Mouse (Mus musculus) CH12.LX (cell line): ENCODE measurements around the gene Aldh3b1. TPM values are rescaled to one million over a fixed set of nuclear protein-coding genes. Genes with fewer than 3 reads are reported as not detected.

ENCODE experiments used
- DNase-seq: peaks from one replicate; pipeline ENCODE4 v3.0.0-alpha.2; 2013; ENCODE audit errors: extremely low read depth
- H3K27ac ChIP-seq: 2 replicates; pipeline ENCODE4 v1.5.1; 2012; ENCODE audit warnings: low read depth, mild to moderate bottlenecking, control low read depth, moderate library complexity; ENCODE audit not compliant: insufficient read depth
- H3K27me3 ChIP-seq: replicated peaks from 2 replicates; pipeline ENCODE3; 2012; ENCODE audit warnings: inconsistent platforms
- H3K36me3 ChIP-seq, 2 experiments: replicated peaks in 1 of 2; 2 replicates each; pipeline versions ENCODE3 to v1.6.1; 2012; ENCODE audit warnings: inconsistent platforms in 1 of 2, low read length in 1 of 2, mild to moderate bottlenecking in 1 of 2, mixed read lengths in 1 of 2, moderate library complexity in 1 of 2; ENCODE audit not compliant: control insufficient read depth in 1 of 2, insufficient read depth in 1 of 2
- H3K4me1 ChIP-seq, 2 experiments: 2 replicates each; pipeline ENCODE4 v1.6.1; 2012; ENCODE audit warnings: inconsistent platforms in 1 of 2, moderate library complexity in 1 of 2; ENCODE audit not compliant: insufficient read depth in 2 of 2, control insufficient read depth in 1 of 2
- H3K4me2 ChIP-seq: 2 replicates; pipeline ENCODE4 v1.6.1; 2012; ENCODE audit warnings: low read depth, mild to moderate bottlenecking, control low read depth; ENCODE audit not compliant: poor library complexity, insufficient read depth, severe bottlenecking
- H3K4me3 ChIP-seq, 3 experiments: fragments of 150-350 bp in 1 of 3; sonication (generic) in 1 of 3; replicated peaks in 1 of 3; 2 replicates each; pipeline versions ENCODE3 to v1.5.1; 2011 to 2012; ENCODE audit warnings: low read depth in 2 of 3, low read length in 2 of 3, mild to moderate bottlenecking in 2 of 3, moderate library complexity in 2 of 3, control low read depth in 1 of 3, improper control_type of control experiment in 1 of 3, inconsistent platforms in 1 of 3, mixed read lengths in 1 of 3; ENCODE audit not compliant: poor library complexity in 1 of 3
- H3K79me2 ChIP-seq: replicated peaks from 2 replicates; pipeline ENCODE4 v1.6.1; 2012; ENCODE audit warnings: mild to moderate bottlenecking, moderate library complexity; ENCODE audit not compliant: control insufficient read depth, poor library complexity, insufficient read depth, severe bottlenecking; ENCODE audit errors: extremely low read depth
- H3K9ac ChIP-seq: 2 replicates; pipeline ENCODE4 v1.6.1; 2012; ENCODE audit warnings: low read depth, mild to moderate bottlenecking, control low read depth, moderate library complexity; ENCODE audit not compliant: insufficient read depth
- H3K9me3 ChIP-seq: replicated peaks from 2 replicates; pipeline ENCODE3; 2012; ENCODE audit warnings: low read length, inconsistent platforms, mixed read lengths
- E2F4 ChIP-seq: IDR thresholded peaks from 2 replicates; pipeline ENCODE4 v1.6.1; 2011; ENCODE audit warnings: low read depth, low read length, improper control_type of control experiment; ENCODE audit not compliant: insufficient replicate concordance
- EP300 ChIP-seq: IDR thresholded peaks from 2 replicates; pipeline ENCODE4 v1.6.1; 2011; ENCODE audit warnings: low read length, improper control_type of control experiment
- IRF4 ChIP-seq: IDR thresholded peaks from 2 replicates; pipeline ENCODE4 v1.6.1; 2014; ENCODE audit warnings: low read depth, mild to moderate bottlenecking, inconsistent platforms, low read length, improper control_type of control experiment
- JUN ChIP-seq: IDR thresholded peaks from 2 replicates; pipeline ENCODE4 v1.6.1; 2011; ENCODE audit warnings: low read depth, mild to moderate bottlenecking, low read length, improper control_type of control experiment, moderate library complexity; ENCODE audit not compliant: insufficient read depth
- JUND ChIP-seq: conservative IDR thresholded peaks from 2 replicates; pipeline ENCODE4 v1.6.1; 2011; ENCODE audit warnings: low read depth, low read length, improper control_type of control experiment
- MAFK ChIP-seq: IDR thresholded peaks from 2 replicates; pipeline ENCODE4 v1.6.1; 2011; ENCODE audit warnings: low read length, improper control_type of control experiment; ENCODE audit not compliant: insufficient replicate concordance
- MYC ChIP-seq: IDR thresholded peaks from 2 replicates; pipeline ENCODE4 v1.6.1; 2011; ENCODE audit warnings: low read depth, mild to moderate bottlenecking, improper control_type of control experiment, low read length
- NRF1 ChIP-seq: IDR thresholded peaks from 2 replicates; pipeline ENCODE4 v1.6.1; 2014; ENCODE audit warnings: low read depth, mild to moderate bottlenecking, inconsistent platforms, low read length, improper control_type of control experiment, moderate library complexity
- TBP ChIP-seq: conservative IDR thresholded peaks from 2 replicates; pipeline ENCODE4 v1.6.1; 2011; ENCODE audit warnings: low read depth, low read length, improper control_type of control experiment
- UBTF ChIP-seq: IDR thresholded peaks from 2 replicates; pipeline ENCODE4 v1.6.1; 2012; ENCODE audit warnings: low read depth, mild to moderate bottlenecking, inconsistent platforms, low read length, improper control_type of control experiment, moderate library complexity
- dilution Hi-C: fragments of 300-500 bp; cut with MboI; formaldehyde crosslinking; loops from 2 replicates; pipeline ENCODE4 v1.14.3; 2020; ENCODE audit warnings: low sequenced_read_pairs; ENCODE audit not compliant: extremely low pct_unique_long_range_greater_than_20kb, extremely low pct_ligation_motif_present
- in situ Hi-C: fragments of 300-500 bp; cut with MboI; formaldehyde crosslinking; loops from 3 replicates; pipeline ENCODE4 v1.14.3; 2019; ENCODE audit warnings: low sequenced_read_pairs, low pct_ligation_motif_present, low pct_unique_long_range_greater_than_20kb, mixed read lengths
- polyA plus RNA-seq: library from polyadenylated mRNA; unstranded; fragments of >175 nt; gene quantifications from 2 replicates; pipeline ENCODE4 v1.2.1, GENCODE M21; 2012; ENCODE audit warnings: low read depth; ENCODE audit not compliant: insufficient read length
- total RNA-seq, 2 experiments: library from RNA; depleted of rRNA; stranded (reverse); fragments of 300-350 nt in 1 of 2; fragments of >200 nt in 1 of 2; gene quantifications; 2 replicates each; pipeline ENCODE4 v1.2.3; 2012 to 2014

The Aldh3b1 gene
- total and polyA plus RNA-seq, 3 experiments = 5.9 to 8.1 (median 8.1) TPM

GRCm38 (mm10) chr19:3902966-3903365 lies 26.6 kb downstream of the Aldh3b1 start:
- no peak for DNase-seq
- in situ Hi-C loops = no loop called here
- H3K4me2 ChIP-seq = no peak overlapping the region
- no peak for TF ChIP-seq TBP
- peaks cover 4% of the 10 kb centered on the region for H3K79me2 ChIP-seq
- H3K27me3 ChIP-seq = no peaks in the 10 kb centered on the region
- H3K9ac ChIP-seq = no peak overlapping the region
- H3K27ac ChIP-seq = no peak overlapping the region
- H3K4me3 ChIP-seq = no peak overlapping the region
- dilution Hi-C loops = no loop called here
- peaks cover 16 to 63% of the 10 kb centered on the region in 2 experiments for H3K4me1 ChIP-seq
- H3K36me3 ChIP-seq = peaks cover 41 to 63% of the 10 kb centered on the region in 2 experiments
- H3K9me3 ChIP-seq = no peaks in the 10 kb centered on the region

- no peaks in the 10 kb centered on the region for H3K9me3 ChIP-seq
- peaks cover 70 to 87% of the 10 kb centered on the region in 2 experiments for H3K36me3 ChIP-seq
- dilution Hi-C loops (no loop called here), in situ Hi-C loops (no loop called here)
- H3K4me3 ChIP-seq = no peak overlapping the region
- no peak overlapping the region for H3K4me2 ChIP-seq
- no peak overlapping the region for H3K9ac ChIP-seq
- TF ChIP-seq MAFK (no peak), NRF1 (no peak), JUN (no peak), JUND (no peak)
- H3K27me3 ChIP-seq = no peaks in the 10 kb centered on the region
- H3K79me2 ChIP-seq = no peaks in the 10 kb centered on the region; the same call in 1 of the 2 replicates
- H3K4me1 ChIP-seq = peaks cover 11 to 44% of the 10 kb centered on the region in 2 experiments
- no peak for DNase-seq
- no peak overlapping the region for H3K27ac ChIP-seq
These were observed 30.0 kb downstream of the Aldh3b1 start for GRCm38 (mm10) chr19:3899618-3900017.

GRCm38 (mm10) chr19:3898952-3899351 lies 30.7 kb downstream of the Aldh3b1 start:
- in situ Hi-C loops = no loop called here
- dilution Hi-C loops = no loop called here
- Histone ChIP-seq H3K9ac (no peak overlapping the region), H3K79me2 (no peaks in the 10 kb centered on the region), H3K27me3 (no peaks in the 10 kb centered on the region), H3K36me3 (peaks cover 71 to 87% of the 10 kb centered on the region in 2 experiments), H3K4me2 (no peak overlapping the region), H3K4me3 (peak overlapping the region in 1 of 3 experiments; percentile 12), H3K9me3 (no peaks in the 10 kb centered on the region), H3K4me1 (peaks cover 11 to 41% of the 10 kb centered on the region in 2 experiments), H3K27ac (no peak overlapping the region)
- no peak for TF ChIP-seq MYC
- no peak for TF ChIP-seq E2F4
- peak; percentile 77 for TF ChIP-seq EP300
- 0 out of 2 replicates have a peak, but pooled peaks have one; percentile 21 for TF ChIP-seq UBTF
- TF ChIP-seq IRF4 = peak; percentile 87
- DNase-seq = peak; percentile 60
